Mouse (Mus musculus): Measurements from ENCODE around the gene Pkn1. TPM values are rescaled to one million over a fixed set of nuclear protein-coding genes. Genes with fewer than 3 reads are reported as not detected.
A peak's percentile ranks its signal among the peaks of the same experiment; 100 is the strongest.

Gene Pkn1
- total RNA-seq, 2 experiments from 2014 or later, result 33.0 to 36.3 TPM

DNA sequence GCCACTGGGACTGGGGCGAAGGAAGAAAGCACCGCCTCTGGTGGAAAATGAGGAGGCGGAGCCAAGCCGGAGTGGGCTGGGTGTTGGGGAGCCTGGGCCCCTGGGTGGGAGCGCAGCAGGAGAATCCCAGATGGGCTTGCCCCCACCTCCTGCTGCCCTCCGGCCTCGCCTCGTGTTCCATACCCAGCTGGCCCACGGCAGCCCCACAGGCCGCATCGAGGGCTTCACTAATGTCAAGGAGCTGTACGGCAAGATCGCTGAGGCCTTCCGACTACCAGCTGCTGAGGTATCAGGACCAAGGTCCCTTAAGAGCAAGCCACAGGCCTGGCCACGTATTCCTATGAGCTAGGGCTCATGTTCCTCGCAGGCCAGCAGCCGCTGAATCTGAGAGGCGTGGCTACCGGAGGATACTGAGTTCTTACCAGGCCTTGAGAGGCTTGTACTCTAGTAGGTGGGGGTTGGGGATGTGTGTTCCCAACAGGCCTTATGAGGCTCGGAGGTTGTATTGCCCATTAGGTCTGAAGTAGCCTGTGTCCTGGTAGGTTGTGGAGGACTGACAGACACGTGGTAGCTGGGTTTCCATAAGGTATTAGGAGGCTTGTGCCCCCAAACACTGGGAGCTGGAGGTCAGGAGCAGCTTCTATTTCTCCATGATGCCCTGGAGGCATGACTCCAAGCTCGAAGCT lies 37.8 kb downstream of the Pkn1 start:
- ATAC-seq (replicated peaks; ENCODE audit: low FRiP score, low TSS enrichment, poor library complexity, severe bottlenecking), result no peak

DNA sequence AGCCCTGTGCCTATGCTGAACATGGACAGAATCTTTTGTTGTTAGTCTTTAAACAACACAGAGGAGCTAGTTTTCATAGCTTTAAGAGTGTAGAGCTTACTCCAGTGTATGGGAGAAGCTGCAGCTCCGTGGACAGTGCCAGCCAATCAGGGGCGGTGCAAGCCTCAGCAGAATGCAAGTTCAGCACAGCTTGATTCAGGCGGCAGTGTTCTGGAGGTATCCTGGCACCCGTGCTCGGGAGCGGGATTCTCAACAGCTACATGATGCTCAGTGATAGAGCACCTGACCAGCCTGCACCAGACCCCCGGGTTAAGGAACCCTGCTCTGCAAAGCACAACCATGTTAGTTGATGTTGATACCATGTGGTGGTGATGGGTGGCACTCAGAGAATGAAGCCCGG lies 38.4 kb downstream of the Pkn1 start:
- no peak for ATAC-seq (replicated peaks; ENCODE audit: low FRiP score, low TSS enrichment, poor library complexity, severe bottlenecking)

DNA sequence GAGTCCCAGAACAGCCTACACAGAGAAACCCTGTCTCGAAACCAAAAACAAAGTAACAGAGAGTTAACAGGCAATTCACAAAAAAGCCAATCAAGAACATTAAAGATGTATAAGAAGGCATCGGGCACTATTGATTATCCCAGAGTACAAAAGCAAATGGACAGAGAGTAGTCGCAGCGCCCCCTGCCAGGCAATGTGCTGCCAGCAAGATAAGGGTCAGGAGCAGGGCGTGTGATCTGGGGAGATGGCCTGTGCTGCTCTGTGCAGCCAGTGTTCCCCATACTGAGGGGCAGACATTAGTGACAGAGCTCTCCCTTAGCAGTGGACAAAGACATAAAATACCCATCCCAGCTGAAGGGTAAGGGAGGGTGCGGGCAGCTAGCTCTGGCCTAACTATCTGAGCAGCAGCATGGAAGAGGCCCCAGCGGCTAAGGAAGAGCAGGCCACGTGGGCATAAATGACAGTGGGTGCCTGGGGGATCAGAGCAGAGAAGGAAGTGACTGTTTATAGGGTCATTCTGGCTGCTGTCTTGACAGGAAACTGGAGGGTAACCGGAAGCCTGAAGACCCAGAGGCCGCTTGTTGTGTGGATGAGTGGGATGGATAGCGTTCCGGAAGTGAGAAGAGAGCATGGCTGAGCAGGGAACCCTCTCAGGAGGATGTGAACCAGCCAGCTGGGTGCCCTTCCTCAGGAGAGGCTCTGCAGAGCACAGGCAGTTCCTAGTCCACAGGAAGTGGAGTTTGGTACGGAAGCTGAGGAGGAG lies 42.3 kb downstream of the Pkn1 start:
- ATAC-seq (replicated peaks; ENCODE audit: low FRiP score, low TSS enrichment, poor library complexity, severe bottlenecking), result peak; percentile 33; the same call in 1 of the 2 replicates

DNA sequence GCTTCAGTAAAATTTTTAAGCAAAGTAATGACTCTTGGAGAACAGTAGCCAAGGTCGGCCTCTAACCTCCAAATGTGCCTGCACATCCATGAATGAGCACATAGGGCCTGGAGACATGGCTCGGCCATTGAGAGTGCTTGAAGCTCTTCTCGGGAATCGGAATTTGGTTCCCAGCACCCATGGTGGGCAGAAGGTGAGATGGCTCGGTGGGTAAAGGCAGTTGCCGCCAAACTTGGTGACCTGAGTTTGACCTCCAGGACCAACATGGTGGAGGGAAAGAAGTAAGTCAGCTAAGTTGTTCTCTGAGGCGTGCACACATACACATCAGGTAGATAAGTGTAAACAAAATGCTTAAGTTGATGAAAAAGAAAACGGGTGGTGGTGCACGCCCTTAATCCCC lies 42.9 kb downstream of the Pkn1 start:
- ATAC-seq (replicated peaks; ENCODE audit: low FRiP score, low TSS enrichment, poor library complexity, severe bottlenecking), result no peak

DNA sequence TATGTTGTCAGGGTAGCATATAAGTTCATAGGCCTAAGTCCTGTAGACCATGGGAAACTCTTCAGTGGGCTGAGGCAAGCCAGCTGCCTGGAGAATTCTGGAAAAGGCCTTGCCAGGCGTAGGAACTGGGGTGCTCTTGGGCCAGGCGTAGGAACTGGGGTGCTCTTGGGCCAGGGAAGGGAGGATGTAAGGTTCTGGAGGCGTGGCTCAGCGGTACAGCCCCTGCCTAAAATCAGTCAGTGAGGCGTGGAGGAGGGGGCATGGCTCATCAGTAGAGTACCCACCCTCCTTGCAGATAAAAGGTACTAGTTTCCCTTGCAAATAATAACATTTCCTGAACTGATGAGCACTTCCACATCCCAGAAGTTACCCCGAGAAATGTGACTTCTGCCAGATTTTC lies 44.3 kb downstream of the Pkn1 start:
- no peak for ATAC-seq (replicated peaks; ENCODE audit: low FRiP score, low TSS enrichment, poor library complexity, severe bottlenecking)

DNA sequence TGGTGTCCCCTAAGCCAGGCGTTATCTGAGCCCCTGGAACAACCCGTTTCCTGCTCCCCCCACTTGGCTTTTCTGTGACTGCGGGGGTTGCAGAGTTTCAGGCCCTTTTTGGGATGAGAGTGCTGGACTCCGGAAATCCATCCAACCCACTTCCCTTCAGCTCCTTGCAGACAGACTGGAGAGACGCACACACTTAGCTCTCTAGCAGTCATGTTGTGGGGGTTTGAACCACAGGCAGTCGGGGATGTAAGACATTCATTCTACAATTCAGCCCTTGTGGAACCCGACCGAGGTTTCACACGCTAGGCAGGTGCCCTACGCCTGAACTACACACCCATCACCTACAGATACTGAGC lies 45.3 kb downstream of the Pkn1 start:
- no peak for ATAC-seq (replicated peaks; ENCODE audit: low FRiP score, low TSS enrichment, poor library complexity, severe bottlenecking)

DNA sequence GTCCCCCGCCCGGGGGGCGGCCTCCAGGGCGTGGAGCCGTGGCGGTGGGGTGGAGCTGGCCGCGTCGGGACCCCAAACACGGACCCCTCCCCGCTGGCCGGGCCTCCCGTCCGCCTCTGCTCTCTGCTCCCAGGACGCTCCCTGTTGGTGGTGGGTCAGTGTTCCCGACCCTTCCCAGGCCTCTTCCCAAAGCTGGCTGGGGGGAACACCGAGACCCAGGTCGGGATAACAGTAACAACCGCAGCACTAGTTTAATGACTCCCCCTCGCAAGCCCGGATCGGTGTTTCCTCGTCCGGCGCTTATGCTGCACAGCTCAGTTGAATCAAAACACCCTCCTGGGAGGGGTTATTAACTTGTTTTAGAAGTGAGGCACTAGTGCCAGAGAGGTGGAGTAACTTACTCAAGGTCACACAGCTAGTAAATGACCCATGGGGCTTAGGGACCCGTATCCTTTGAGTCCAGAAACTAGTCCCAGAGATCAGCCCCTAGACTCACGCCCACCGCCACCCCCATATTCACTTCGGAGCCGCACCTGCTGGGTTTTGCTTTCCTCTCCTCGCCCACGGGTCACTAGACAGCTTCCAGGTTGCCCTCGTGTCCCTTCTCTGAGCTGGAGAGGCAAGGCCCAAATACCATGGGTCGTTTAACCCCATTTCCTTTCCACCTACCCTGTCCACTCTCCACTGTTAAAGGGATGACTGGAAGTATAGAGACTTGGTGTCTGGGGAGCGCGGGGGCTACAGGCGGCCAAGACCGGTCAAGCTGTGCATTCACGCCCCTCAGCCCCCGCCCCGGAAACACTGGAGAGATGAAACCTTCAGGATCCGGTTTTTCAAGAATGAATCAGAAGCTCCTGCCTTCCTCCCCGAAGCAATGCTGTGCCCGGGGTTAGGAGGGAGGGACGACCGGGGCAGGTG lies 46.0 kb downstream of the Pkn1 start:
- no peak for ATAC-seq (replicated peaks; ENCODE audit: low FRiP score, low TSS enrichment, poor library complexity, severe bottlenecking)

DNA sequence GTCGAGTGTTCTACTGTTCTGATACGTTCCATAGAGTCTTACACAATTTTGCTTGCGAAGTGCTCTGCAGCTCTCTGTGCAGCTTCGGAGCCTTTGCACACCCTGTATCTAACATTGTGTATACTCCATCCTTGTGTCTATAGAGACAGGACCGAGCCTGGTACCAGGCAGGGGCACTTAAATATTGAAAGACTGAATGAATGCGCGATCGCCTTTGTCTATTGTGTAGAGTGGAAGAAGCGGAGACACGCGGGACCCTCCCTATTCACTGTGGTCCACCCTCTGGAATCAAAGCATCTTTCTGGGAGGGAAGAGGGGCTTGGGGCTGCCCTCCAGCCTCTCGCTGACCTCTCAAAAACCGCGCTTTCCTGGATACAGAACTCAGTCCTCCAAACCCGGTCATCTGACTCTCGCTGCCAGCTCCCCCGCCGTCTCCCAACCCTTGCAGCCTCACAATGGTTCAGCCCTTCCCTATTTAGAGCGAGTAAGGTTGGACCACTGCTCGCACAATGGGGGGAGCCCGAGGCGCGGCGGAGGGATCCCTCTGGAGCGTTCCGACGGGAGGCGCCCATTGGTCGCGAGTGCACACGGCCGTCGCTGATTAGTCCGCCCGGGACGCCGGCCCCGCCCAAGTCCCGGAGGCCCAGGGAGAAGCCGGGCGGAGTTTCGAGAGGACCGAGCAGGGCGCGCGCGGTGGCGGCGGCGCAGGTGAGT lies 46.8 kb downstream of the Pkn1 start, which contains the start of gene Gipc1:
Gene Gipc1, plus strand, starts transcription at position 648 of the 714 bp plus-strand sequence.
- ATAC-seq (replicated peaks; ENCODE audit: low FRiP score, low TSS enrichment, poor library complexity, severe bottlenecking), result peak; percentile 95

DNA sequence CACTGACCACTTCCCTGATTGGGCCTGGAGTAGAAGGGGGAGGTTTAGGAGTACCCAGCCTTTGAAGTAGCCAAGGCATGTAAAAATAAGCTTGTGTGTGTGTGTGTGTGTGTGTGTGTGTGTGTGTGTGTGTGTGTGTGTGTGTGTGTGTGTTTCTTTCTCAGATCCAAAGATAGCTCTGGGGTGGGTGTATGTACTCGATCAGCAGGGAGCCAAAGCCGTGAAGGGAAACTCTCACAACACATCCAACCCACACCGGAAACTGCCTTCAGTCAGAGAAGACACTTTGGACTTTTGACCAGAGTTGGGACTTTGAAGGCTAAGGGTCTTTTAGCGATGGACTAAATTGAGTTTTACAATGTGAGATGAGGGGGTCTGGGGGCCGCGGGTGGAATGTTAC lies 49.3 kb downstream of the Pkn1 start:
- no peak for ATAC-seq (replicated peaks; ENCODE audit: low FRiP score, low TSS enrichment, poor library complexity, severe bottlenecking)

DNA sequence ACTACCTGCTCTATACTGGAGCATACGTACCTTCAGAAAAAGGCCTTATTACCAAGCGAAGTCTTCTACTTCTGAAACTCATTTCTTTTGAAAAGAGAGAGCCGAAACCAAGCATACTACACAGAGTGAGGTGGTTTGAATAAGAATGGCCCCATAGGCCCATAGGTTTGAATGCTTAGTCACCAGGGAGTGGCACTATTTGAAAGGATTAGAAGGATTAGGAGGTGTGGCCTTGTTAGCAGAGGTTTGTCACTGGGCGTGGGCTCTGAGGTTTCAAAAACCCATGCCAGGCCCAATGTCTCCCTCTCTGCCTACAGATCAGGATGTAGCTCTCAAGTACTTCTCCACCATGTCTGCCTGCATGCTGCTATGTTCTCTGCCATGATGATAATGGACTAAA lies 50.9 kb downstream of the Pkn1 start:
- ATAC-seq (replicated peaks; ENCODE audit: low FRiP score, low TSS enrichment, poor library complexity, severe bottlenecking), result no peak

DNA sequence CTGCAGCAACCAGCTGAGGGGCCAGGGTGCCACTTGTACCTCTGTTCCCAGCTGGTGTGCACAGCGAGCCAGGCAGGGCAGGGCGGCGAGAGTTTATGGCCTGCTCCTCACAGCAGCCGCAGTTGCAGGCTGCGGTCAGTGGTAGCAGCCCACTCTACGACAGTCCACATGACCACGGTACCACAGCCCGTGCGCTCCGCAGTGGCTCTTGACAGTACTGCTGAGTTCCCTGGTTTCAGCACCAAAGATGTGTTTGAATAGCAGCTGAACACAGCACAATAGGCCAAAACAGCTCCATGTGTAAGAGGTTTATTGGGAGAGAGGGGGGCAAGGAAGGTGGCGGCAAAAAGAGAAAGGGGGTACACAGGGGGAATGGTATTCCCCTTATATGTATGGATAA lies 51.5 kb downstream of the Pkn1 start:
- no peak for ATAC-seq (replicated peaks; ENCODE audit: low FRiP score, low TSS enrichment, poor library complexity, severe bottlenecking)

DNA sequence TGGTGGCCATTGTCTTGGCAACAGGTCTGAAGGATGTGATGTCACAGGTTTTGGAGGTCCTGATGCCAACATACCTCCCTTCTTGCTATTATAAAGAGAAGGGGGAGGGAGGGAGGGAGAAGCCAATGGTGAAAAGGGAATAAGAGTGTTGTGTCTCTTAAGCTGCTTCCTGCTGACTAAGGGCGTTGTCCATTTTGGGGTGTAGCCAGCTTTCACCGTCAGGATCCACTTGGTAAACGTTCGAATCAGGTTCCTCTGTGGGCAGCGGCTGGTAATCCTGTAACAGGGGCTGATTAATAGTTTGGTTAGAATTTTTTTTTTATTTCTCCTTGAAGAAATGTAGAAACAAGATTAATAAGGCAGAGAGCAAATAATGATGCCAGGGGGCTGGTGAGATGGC lies 59.3 kb downstream of the Pkn1 start:
- ATAC-seq (replicated peaks; ENCODE audit: low FRiP score, low TSS enrichment, poor library complexity, severe bottlenecking), result no peak

DNA sequence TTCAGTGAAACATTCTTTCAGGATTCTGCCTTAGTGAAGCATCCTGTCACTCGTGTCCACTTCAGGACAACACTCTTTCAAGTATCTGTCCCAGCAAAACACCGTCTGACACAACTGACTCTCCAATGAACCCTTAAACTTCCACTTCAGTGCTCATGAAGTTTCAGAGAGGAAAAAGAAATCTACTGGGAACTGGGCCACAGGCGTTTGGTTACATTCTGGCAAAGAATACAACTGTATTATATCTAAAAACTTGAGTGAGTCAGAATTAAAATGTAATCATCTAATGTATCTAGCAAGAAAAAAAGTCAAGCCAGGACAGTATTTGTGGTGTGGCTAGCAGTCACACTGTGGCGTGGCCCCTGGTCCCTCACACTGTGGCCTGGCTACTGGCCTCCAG lies 60.1 kb downstream of the Pkn1 start:
- no peak for ATAC-seq (replicated peaks; ENCODE audit: low FRiP score, low TSS enrichment, poor library complexity, severe bottlenecking)

DNA sequence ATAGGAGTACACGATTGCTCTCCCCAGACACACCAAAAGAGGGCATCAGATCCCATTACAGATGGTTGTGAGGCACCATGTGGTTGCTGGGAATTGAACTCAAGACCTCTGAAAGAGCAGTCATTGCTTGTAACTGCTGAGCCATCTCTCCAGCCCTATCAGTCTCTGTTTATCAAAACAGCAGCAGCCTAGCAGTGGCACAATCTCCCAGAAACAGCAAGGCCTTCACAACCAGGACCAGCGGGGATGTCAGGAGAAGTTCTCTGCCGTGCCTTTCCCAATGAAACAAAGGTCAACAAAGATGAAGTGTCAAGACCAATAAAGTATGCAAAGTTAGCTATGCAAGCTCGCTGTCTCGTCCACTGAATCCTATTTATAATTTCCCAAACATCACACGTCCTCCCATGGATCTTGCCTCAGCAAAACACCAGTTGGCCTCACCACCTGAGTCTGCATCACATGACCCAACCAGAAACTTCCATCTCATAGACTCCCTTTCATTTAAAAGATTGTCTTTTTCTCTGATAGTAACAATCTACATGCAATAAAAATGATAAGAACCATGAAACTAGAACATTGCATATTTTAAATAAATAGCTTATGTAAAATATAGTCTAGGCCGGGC lies 66.8 kb downstream of the Pkn1 start:
- peak; percentile 75 for ATAC-seq (replicated peaks; ENCODE audit: low FRiP score, low TSS enrichment, poor library complexity, severe bottlenecking)

DNA sequence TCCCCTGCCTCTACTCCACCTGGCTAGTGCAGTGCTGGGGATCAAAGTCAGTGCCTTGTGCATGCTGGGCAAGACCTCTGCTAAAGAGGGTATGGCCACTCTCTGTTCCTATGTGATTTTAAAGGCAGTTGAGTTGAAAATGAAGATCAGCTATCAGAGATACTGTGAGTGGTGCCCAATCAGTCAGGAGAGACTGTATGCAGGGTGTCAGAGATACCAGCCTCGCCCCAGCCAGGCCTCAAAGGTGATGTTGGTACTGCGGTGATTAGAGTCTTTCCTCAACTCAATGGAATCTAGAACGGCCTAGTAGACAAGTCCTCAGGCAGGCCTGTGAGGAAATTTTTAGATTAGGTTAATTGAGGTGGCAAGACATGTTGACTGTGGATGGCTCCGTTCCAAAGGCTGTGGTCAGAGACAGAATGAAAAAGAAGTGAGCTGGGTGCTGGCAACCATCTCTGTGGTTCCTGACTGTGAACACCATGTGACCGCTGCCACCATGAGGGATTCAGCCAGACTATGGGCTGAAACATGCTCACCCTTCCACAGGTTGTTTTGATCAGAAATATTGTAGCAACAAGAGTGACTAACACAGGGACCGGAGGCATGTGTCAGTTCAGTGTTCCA lies 73.2 kb downstream of the Pkn1 start:
- ATAC-seq (replicated peaks; ENCODE audit: low FRiP score, low TSS enrichment, poor library complexity, severe bottlenecking), result peak; percentile 79

DNA sequence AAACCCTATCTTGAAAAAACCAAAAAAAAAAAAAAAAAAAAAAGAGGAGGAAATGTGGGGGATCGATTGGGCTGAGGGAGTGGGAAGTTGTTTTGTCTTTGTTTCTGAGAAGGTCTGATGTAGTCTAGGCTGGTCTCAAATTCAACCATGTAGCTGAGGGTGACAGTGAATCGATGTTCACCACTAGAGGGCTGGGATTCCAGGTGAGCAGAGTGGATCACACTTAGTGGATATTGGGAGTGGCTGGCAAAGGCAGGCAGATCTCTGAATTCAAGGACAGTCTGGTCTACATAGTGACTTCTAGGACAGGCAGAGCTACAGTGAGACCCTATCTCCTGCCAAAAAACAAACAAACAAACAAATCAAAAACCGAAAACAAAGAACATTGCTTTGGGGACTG lies 74.2 kb downstream of the Pkn1 start:
- ATAC-seq (replicated peaks; ENCODE audit: low FRiP score, low TSS enrichment, poor library complexity, severe bottlenecking), result no peak

DNA sequence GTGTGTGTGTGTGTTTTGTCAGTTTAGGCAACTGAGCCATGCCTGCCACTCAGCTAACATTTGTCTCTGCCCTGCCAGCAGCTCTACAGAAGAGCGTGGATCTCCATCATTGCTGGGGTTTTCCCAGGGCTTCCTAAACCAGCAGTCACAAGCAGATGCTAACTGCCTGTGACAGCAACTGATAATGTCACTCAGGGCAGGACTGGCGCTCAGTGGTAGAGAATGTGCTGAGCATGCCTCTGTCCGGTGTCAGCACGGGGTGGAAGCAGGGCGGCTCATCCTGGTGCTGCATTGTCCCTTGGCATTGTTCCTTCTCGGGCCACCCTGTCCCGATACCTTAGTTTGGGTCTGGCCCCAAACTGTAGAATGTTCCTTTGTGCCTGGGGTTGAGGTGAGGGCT lies 75.4 kb downstream of the Pkn1 start:
- peak; percentile 53 for ATAC-seq (replicated peaks; ENCODE audit: low FRiP score, low TSS enrichment, poor library complexity, severe bottlenecking)

DNA sequence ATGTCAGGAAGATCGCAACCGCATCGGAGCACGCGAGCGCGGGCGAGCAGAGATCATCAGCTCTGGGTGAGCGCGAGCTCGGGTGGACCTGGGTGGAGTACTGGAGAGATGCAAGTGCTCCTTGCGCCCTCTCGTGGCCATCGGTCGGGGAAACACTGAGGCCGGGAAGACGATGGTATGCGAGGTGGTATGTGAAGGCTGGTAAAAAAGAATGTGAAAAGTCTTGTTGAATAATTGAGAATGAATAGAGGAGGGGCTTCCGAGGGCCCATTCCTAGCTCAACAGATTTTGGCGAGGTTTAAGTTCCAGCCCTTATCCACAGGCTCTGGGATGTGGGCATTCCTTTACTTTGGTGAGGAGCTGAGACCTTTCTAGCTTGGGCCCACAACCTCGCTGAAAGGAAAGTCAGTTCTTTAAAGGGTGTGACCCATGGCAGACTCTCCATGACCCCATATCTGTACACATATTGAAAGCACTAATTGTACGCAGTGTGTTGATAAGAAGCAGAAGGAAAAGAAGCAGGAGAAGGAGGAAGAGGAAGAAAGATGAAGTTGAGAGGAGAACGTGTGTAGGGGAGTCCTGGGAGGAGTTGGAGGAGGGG lies 76.5 kb downstream of the Pkn1 start:
- peak; percentile 73 for ATAC-seq (replicated peaks; ENCODE audit: low FRiP score, low TSS enrichment, poor library complexity, severe bottlenecking)

All from megakaryocyte-erythroid progenitor cell, adult 5-6 weeks (primary cell).